Mouse (Mus musculus): ENCODE data around the gene Camta1.

Camta1 gene

DNA sequence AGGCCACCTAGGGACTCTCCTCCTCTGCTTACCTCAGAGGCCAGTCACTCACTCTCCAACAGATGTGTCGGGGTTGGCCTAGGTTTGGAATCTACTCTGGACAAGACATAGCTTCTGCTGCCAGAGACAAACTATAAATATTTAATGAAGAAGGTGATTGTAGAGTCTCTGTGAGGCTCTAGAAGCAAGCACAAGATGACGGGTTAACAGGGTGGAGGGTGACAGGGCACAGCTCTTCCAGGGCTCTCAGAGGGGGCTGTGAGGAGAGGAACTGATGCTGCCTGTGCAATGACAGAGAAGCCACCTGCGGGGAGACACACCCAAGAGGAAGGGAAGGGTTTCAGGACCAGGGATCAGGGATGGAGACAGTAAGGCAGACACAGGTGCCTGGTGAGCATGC is 682.0 kb downstream of the Camta1 start:
- DNase-seq: no peak

DNA sequence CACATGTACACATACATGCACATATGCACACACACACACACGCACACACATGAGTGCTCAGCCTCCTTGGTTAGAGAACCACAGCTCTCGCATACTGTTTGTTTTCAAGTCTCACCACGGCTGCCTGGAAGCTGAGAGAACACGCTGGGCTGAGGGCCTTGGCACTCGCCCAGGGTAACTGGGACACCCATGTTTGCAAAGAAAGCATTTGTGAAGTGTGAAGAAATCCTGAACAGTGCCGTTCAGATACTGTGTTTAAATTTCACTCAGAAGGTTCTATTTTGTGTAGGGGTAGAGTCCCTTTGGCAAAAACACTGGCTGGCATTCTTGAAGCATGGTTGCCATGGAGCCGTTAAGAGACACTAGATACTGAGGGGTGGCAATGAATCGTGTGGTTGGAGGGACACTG is 682.7 kb downstream of the Camta1 start:
- no peak for DNase-seq

DNA sequence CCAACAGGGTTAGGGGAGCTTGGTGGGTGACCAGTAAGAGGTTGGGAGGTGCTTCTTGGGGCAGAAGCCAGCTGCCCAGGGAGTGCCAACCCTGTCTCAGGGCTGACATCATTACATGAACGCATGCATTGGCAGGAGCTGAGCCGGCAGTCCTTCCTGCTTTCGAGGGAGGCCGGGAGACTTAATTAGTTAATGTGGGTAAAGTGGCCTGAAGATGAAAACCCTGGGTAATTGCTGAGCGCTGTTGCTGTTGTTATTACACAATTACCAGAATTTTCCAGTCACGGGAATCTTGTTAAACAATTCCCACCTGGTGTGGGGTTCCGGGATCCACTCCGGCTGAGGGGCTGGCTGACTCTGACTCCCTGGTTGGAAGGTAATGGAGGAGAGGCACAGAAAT is 689.1 kb downstream of the Camta1 start:
- DNase-seq: no peak

DNA sequence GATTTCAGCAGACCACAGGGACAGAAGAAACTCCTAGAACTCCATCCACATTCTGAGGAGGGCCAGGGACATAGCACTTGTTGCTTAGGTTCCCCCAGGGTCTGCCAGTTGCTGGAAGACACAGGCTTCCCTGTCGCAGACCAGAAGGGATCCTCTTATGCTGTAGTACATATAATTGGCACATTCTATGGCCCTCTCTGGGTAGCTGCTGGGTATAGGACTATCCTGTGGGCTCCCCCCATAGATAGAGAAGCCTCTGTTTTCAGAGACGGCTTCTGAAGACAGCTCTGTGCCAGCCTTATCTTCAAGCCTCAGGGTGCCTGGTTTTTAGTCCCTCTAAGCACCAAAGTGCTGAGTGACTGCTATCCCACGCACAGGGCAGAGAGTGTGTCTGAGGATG is 690.6 kb downstream of the Camta1 start:
- DNase-seq: no peak

DNA sequence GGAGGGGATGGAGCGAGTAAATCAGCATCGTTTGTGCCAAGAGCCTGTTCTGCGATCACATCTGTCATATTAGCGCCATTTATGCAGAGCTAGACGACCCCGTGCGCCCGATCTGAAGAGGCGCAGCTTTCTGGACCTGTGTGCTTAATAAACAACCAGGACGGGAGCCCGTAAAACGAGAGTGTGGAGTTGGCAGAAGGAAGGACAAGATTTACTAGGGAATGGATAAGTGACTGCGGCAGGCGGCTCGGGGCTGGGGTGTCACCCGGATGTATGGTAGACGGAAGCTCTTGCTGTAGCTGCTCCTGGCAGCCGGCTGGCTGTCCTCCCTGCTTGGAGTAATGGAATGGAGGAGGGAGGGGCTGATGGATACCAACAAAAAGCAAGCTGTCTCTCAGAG is 691.0 kb downstream of the Camta1 start:
- DNase-seq: no peak

GRCm38 (mm10) chr4:151166969-151167368 is 694.7 kb downstream of the Camta1 start:
- DNase-seq: no peak

- peak; percentile 97 for DNase-seq
These were observed 696.1 kb downstream of the Camta1 start for GRCm38 (mm10) chr4:151165539-151165938.

DNA sequence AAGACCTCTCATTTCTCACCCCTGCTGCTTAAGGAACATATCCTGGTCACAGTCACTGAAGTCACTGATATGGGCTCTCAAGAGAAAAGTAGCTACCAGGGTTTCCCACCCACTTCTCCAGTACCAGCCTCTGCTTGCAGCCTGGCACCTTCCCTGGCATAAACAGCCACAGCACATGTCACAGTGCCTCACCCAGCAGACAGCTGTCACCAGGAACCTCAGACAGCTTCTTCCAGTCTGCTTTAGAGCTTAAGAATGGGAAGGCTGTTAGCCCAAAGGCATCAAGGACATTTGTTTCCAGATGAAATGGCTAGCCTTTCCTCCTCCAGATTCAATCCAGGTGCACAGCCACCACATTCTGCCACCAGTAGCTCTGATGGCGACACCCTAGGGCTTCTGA is 697.4 kb downstream of the Camta1 start:
- no peak for DNase-seq

GRCm38 (mm10) chr4:151161869-151162268 is 699.8 kb downstream of the Camta1 start:
- no peak for DNase-seq

GRCm38 (mm10) chr4:151160932-151161331 is 700.7 kb downstream of the Camta1 start:
- DNase-seq: no peak

DNA sequence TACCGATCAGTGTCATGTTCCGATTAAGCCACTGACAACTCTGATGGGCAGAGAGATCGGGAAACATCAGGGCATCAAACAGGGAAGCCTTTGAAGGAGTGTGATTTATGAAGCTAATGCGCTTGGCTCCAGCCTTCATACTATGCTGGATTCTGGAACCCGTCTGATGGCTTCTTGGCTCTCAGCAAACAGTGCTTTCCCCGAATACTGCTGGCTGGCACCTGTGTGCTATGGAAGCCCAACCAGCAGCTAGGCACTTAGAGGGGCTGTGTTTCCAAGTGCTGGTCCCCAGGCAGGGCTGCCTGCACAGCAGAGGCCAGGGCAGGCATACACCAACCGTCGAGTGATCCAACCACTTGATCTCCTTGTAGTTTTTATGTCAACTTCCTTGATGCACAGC is 701.2 kb downstream of the Camta1 start:
- DNase-seq: no peak

DNA sequence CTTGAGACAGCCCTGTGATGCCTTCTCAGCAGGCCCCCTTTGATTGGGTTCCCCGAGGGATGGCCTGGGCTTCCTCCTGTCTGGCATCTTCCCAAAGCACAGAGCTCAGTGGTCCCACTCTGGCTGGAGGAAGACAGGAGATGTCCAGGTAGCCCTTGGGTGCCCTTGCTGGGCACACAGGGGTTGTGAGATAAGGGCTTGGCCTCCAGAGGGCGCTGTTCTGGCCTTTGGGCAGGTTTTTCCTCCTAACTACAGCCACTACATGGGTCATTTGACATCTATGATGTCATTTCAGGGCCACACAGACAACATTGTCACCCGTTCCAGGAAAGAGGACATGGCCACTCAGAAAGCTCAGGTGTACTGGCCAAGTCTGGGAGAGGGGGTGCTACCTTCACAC is 703.4 kb downstream of the Camta1 start:
- DNase-seq: no peak

GRCm38 (mm10) chr4:151156904-151157303 is 704.8 kb downstream of the Camta1 start:
- DNase-seq: peak; percentile 84

GRCm38 (mm10) chr4:151155587-151155986 is 706.1 kb downstream of the Camta1 start:
- no peak for DNase-seq

DNA sequence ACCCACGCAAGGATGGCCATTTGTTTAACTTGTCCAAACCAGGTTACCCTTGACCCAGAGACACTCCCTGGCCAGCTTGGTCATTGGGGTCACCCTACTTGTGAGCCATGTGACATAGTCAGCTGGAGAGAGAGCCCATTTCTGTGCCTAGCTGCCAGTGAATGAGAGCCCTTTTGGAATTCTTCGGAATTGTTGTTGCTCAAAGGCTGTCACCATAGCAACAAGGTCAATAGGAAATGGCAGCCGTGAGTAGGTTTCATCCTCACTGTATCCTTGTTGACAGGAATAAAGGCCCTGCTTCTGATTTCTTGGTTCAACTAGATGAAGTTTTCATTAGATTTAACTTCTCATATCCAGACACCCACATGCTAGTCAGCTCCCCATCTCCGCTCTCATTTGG is 707.4 kb downstream of the Camta1 start:
- no peak for DNase-seq

DNA sequence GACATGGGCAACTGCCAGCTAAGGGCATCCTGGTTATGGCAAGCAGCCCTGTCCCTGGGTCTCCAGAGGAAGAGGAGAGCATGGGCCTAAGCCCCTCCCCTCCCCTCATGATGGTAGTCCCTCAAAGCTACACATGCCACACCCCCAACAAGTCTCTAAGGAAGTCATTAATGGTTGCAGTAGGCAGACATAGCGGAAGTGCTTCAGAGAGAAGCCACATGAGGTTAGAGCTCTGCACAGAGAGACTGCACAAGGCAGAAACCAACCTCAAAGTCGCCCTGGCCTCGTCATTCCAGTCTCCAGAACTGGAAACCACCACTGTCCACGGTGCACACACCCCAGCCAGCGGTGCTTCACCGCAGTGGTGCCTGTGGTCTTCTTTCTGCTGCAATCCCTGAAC is 709.7 kb downstream of the Camta1 start:
- DNase-seq: no peak

GRCm38 (mm10) chr4:151150842-151151241 is 710.8 kb downstream of the Camta1 start:
- DNase-seq: no peak

- DNase-seq: no peak
These were observed 711.6 kb downstream of the Camta1 start for GRCm38 (mm10) chr4:151150115-151150514.

DNA sequence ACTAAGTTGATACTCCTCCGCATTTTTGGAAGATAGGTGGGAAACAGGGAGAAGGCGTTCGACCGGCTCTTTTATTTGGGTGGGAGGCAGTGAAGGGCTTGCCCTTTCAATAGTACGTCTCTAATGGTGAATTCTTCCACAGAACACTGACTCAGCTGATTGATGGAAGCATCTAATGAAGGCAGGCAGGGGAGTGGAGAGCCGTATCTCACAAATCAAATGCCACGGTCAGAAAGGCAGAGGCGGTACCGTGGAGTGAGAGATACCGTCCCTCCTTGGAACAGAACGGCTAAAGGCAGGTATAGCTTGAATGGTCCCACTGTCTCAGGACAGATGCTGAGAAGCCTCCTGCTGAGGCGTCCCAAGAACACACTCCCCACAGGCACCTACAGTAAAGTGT is 714.1 kb downstream of the Camta1 start:
- no peak for DNase-seq

DNA sequence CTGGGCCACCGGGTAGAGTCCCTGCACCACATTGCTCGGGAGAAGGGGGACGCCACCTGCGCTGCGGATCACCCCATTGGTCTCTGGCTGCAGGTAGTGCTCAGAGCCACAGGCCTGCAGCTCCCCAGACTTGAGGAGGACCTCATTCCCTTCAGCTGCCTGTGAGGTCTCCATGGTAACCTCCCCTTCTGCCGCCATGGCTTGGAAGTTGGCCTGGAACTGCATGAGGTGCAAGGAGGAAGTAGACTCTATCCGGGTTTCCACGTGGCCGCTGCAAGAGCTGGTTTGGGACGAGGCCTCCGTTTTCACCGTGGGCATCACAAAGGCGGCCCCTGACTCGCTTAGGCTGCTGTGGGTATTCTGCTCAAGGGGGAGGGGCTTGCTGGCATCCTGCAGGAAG is 717.6 kb downstream of the Camta1 start:
- DNase-seq: no peak

DNA sequence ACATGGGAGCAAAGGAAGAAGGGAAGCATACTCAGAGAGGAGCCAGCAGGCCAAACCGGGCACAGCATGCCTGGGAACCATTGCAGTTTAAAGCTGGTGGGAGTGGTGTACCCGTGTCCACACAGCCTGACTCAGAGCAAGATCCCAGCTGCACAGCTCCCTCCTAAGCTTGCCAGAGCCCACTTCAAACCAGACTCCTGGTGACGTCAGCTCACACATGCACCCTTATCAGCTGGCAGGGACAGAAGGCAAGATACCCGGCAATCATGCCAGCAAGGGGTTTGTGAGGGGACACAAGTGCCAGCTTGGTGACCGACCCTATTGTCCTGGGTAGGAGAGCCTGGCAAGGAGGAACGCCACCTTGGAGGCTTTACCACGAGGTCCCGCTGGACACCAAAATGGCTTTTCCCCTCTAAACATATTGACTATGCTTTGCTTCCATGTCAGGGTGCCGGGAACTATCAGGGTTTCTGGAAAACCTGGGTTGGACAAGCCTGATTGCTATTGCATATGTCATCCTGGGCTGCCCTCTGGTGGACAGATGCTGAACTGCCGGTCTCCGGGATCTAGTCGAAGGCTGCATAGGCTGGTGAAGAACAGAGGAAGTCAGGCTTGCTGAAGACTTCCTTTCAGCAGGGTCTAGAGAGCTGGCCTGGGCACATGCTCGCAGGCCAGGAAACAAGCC is 720.3 kb downstream of the Camta1 start:
- peak; percentile 97 for DNase-seq

- peak; percentile 71 for DNase-seq
These were observed 721.2 kb downstream of the Camta1 start for GRCm38 (mm10) chr4:151140368-151140982.

- peak; percentile 92 for DNase-seq
These were observed 722.4 kb downstream of the Camta1 start for GRCm38 (mm10) chr4:151139053-151139840.

DNA sequence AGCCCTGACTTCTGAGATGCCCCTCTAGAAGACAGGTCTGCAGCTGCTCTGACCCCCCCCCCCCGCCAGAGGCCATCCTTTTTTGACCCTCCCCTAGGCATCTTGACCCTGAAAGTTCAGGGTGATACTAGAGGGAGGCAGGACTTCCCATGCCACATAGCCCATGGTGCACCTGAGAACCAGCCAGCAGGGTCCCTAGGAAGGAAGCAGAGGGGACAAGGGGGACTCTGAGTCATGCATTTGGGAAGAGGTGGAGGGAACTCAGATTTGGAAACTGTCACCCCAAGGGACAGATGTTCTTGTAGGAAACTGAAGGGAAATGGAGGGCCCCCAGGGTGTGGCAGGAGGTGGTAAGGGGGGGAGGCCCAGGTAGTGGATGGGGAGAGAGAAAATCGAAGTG is 723.1 kb downstream of the Camta1 start:
- DNase-seq: no peak

Data from cerebellum, adult 11 months (tissue).